Mouse (Mus musculus) neutrophil, adult 5-6 weeks (primary cell): ENCODE results near the gene Ctnnd2. TPM values are rescaled to one million over a fixed set of nuclear protein-coding genes. Genes with fewer than 3 reads are reported as not detected.

Experiments
- ATAC-seq: fragments of 151-379, 151-347 bp; 2 replicates; pipeline ENCODE4 v1.8.0; 2017; ENCODE audit warnings: mild to moderate bottlenecking, moderate TSS enrichment; ENCODE audit not compliant: insufficient number of reproducible peaks, poor library complexity, low FRiP score, severe bottlenecking; ENCODE audit errors: extremely low read depth
- total RNA-seq: library from RNA; stranded (forward); fragments of 200-1000 nt; gene quantifications from 2 replicates; pipeline ENCODE4 v1.2.3, GENCODE M21; 2017

Gene Ctnnd2
- total RNA-seq, 1 experiment from 2014 or later = 0.23 TPM

- no peak for ATAC-seq
These were observed 590.4 kb downstream of the Ctnnd2 start for GRCm38 (mm10) chr15:30762695-30763285.

- no peak for ATAC-seq
These were observed 604.5 kb downstream of the Ctnnd2 start for GRCm38 (mm10) chr15:30776931-30777330.

- no peak for ATAC-seq
These were observed 605.4 kb downstream of the Ctnnd2 start for GRCm38 (mm10) chr15:30777801-30778200.

GRCm38 (mm10) chr15:30779903-30780302, 607.5 kb downstream of the Ctnnd2 start:
- ATAC-seq = no peak

- ATAC-seq = no peak
These were observed 608.6 kb downstream of the Ctnnd2 start for GRCm38 (mm10) chr15:30780977-30781376.

- no peak for ATAC-seq
These were observed 613.4 kb downstream of the Ctnnd2 start for GRCm38 (mm10) chr15:30785706-30786320.

- ATAC-seq = no peak
These were observed 620.9 kb downstream of the Ctnnd2 start for GRCm38 (mm10) chr15:30793260-30793659.

- ATAC-seq = no peak
These were observed 623.3 kb downstream of the Ctnnd2 start for GRCm38 (mm10) chr15:30795723-30796122.

GRCm38 (mm10) chr15:30827424-30828263, 655.3 kb downstream of the Ctnnd2 start:
- no peak for ATAC-seq

- ATAC-seq = no peak
These were observed 685.1 kb downstream of the Ctnnd2 start for GRCm38 (mm10) chr15:30857277-30858176.

- ATAC-seq = no peak
These were observed 695.0 kb downstream of the Ctnnd2 start for GRCm38 (mm10) chr15:30867429-30867828.

GRCm38 (mm10) chr15:30869673-30870512, 697.5 kb downstream of the Ctnnd2 start:
- no peak for ATAC-seq

- ATAC-seq = no peak
These were observed 703.1 kb downstream of the Ctnnd2 start for GRCm38 (mm10) chr15:30875523-30875922.

GRCm38 (mm10) chr15:30884692-30885334, 712.4 kb downstream of the Ctnnd2 start:
- no peak for ATAC-seq

- no peak for ATAC-seq
These were observed 713.0 kb downstream of the Ctnnd2 start for GRCm38 (mm10) chr15:30885410-30885809.

- ATAC-seq = no peak
These were observed 715.2 kb downstream of the Ctnnd2 start for GRCm38 (mm10) chr15:30887559-30887958.

GRCm38 (mm10) chr15:30891986-30892385, 719.6 kb downstream of the Ctnnd2 start:
- no peak for ATAC-seq

- no peak for ATAC-seq
These were observed 722.7 kb downstream of the Ctnnd2 start for GRCm38 (mm10) chr15:30895063-30895462.
